Mouse (Mus musculus) intestine, embryonic 15.5 days (tissue): ENCODE measurements around the gene Tmem88. TPM values are rescaled to one million over a fixed set of nuclear protein-coding genes. Genes with fewer than 3 reads are reported as not detected.

Experiments
- ATAC-seq: fragments of 200-750 bp; cut with Nextera tagmentation; 2 replicates; pipeline ENCODE4 v1.8.0; 2017; ENCODE audit warnings: moderate TSS enrichment, moderate library complexity
- H3K27ac ChIP-seq: fragments of 300-500 bp; sonication (generic); 2 replicates; pipeline ENCODE4 v1.5.1; 2015; ENCODE audit warnings: mild to moderate bottlenecking, inconsistent platforms
- H3K27me3 ChIP-seq: fragments of 300-500 bp; sonication (generic); replicated peaks from 2 replicates; pipeline ENCODE4 v1.6.1; 2015; ENCODE audit warnings: inconsistent platforms
- H3K36me3 ChIP-seq: fragments of 300-500 bp; sonication (generic); 2 replicates; pipeline ENCODE4 v1.6.1; 2015; ENCODE audit warnings: inconsistent platforms
- H3K4me1 ChIP-seq: fragments of 300-500 bp; sonication (generic); replicated peaks from 2 replicates; pipeline ENCODE4 v1.6.1; 2015; ENCODE audit warnings: inconsistent platforms
- H3K4me2 ChIP-seq: fragments of 300-500 bp; sonication (generic); replicated peaks from 2 replicates; pipeline ENCODE4 v1.6.1; 2015; ENCODE audit warnings: mild to moderate bottlenecking, inconsistent platforms
- H3K4me3 ChIP-seq: fragments of 300-500 bp; sonication (generic); replicated peaks from 2 replicates; pipeline ENCODE4 v1.5.1; 2015; ENCODE audit warnings: inconsistent platforms
- H3K9ac ChIP-seq: fragments of 300-500 bp; sonication (generic); 2 replicates; pipeline ENCODE4 v1.6.1; 2015; ENCODE audit warnings: inconsistent platforms
- H3K9me3 ChIP-seq: fragments of 300-500 bp; sonication (generic); 2 replicates; pipeline ENCODE4 v1.6.1; 2016; ENCODE audit warnings: inconsistent platforms
- WGBS: fragments of 180-500 bp; shearing (Covaris S2); methylation state at CpG from one replicate; pipeline ENCODE4 v1.1.7; 2015; 5-methylcytosine and 5-hydroxymethylcytosine counted together
- polyA plus RNA-seq: library from polyadenylated mRNA; unstranded; fragments of >200 nt; fragmentation: Nextera tagmentation; extraction: Ambion mirVana; gene quantifications from 2 replicates; pipeline ENCODE4 v1.2.1, GENCODE M21; 2015

Gene Tmem88
- polyA plus RNA-seq, 1 experiment from 2014 or later, result 32.1 TPM

GRCm38 (mm10) chr11:69369215-69369989 lies 28.6 kb downstream of the Tmem88 start, which contains the start of gene Chd3:
Gene Chd3, minus strand, starts transcription at chr11:69369406.
- H3K9me3 ChIP-seq, result no peaks in the 10 kb centered on the region
- H3K27ac ChIP-seq, result peak within 1 kb of the TSS; percentile 99
- H3K9ac ChIP-seq, result peak within 1 kb of the TSS; percentile 100
- H3K4me2 ChIP-seq, result peak within 1 kb of the TSS; percentile 91
- H3K27me3 ChIP-seq, result no peaks in the 10 kb centered on the region
- H3K4me3 ChIP-seq, result peak within 1 kb of the TSS; percentile 87
- WGBS, result 1% methylated on average over 23 of the region's 34 CpGs
- H3K36me3 ChIP-seq, result no peaks in the 10 kb centered on the region
- no peak for ATAC-seq
- peaks cover 49% of the 10 kb centered on the region for H3K4me1 ChIP-seq

GRCm38 (mm10) chr11:69368356-69369214 lies 29.4 kb downstream of the Tmem88 start:
- ATAC-seq, result peak; percentile 2; the same call in 1 of the 2 replicates
- Histone ChIP-seq H3K9me3 (no peaks in the 10 kb centered on the region), H3K4me3 (peak overlapping the region; percentile 87), H3K4me1 (peaks cover 56% of the 10 kb centered on the region), H3K36me3 (peaks cover 2% of the 10 kb centered on the region; the same call in 1 of the 2 replicates), H3K27me3 (no peaks in the 10 kb centered on the region), H3K4me2 (peak overlapping the region; percentile 91), H3K9ac (peak overlapping the region; percentile 100), H3K27ac (peak overlapping the region; percentile 99)
- under 1% methylated on average over 51 of the region's 106 CpGs for WGBS

- H3K4me1 ChIP-seq, result peaks cover 54% of the 10 kb centered on the region
- peak overlapping the region; percentile 87 for H3K4me3 ChIP-seq
- under 1% methylated on average over 22 of the region's 22 CpGs for WGBS
- no peaks in the 10 kb centered on the region for H3K9me3 ChIP-seq
- no peaks in the 10 kb centered on the region for H3K27me3 ChIP-seq
- H3K4me2 ChIP-seq, result peak overlapping the region; percentile 91
- H3K36me3 ChIP-seq, result peaks cover 7% of the 10 kb centered on the region; the same call in 1 of the 2 replicates
- ATAC-seq, result no peak
- H3K9ac ChIP-seq, result peak overlapping the region; percentile 100
- peak overlapping the region; percentile 99 for H3K27ac ChIP-seq
Measured at GRCm38 (mm10) chr11:69367616-69368355, 30.2 kb downstream of the Tmem88 start.

DNA sequence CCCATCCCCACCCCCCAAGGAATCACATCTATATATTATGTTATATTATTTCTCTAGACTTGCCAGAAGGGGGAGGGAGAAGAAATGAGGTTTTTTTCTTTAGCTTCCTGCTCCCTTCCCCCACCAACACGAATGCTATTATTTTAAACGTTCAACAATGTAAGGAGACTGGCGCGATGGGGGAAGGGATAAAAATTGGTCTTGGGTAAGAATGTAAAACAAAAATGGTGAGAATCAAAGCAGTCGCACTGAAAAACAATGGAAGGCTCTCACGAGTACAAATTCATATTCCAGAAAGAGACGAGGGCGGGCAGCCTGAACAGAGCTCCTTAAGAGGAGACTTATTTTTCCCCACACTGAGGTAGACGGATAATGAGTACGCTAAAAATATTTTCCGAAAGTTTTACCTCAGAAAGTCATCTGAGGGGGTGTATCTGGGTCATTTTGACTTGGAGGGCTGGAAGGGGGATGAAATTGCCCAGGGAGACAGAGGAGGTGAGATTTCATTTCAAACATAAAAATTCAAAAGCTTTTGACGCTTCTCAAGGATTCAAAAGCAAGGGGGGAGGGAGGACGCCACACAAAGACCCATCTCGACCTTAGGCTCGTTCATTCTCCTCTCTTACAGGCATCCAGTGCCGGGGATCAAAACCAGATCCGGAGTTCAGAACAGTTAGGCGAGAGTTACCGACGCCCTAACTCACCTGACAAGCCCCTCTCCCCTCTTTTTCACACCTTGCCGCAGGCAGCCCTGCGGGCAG lies 31.0 kb downstream of the Tmem88 start:
- 0% methylated on average over 22 of the region's 22 CpGs for WGBS

GRCm38 (mm10) chr11:69366157-69366854 lies 31.7 kb downstream of the Tmem88 start:
- peak; percentile 87 for ATAC-seq
- peak overlapping the region; percentile 91 for H3K4me2 ChIP-seq
- H3K4me3 ChIP-seq, result peak overlapping the region; percentile 87
- H3K9me3 ChIP-seq, result no peaks in the 10 kb centered on the region
- 0% methylated on average over 26 of the region's 26 CpGs for WGBS
- H3K27me3 ChIP-seq, result no peaks in the 10 kb centered on the region
- H3K4me1 ChIP-seq, result peaks cover 39% of the 10 kb centered on the region
- H3K36me3 ChIP-seq, result peaks cover 7% of the 10 kb centered on the region; the same call in 1 of the 2 replicates
- H3K9ac ChIP-seq, result peak overlapping the region; percentile 58
- H3K27ac ChIP-seq, result peak overlapping the region; percentile 99

More for the DNA sequence above, 31.0 kb downstream of the Tmem88 start:
- Histone ChIP-seq H3K9ac (peak overlapping the region; percentile 100), H3K27ac (peak overlapping the region; percentile 99), H3K4me2 (peak overlapping the region; percentile 91), H3K36me3 (peaks cover 7% of the 10 kb centered on the region; the same call in 1 of the 2 replicates), H3K27me3 (no peaks in the 10 kb centered on the region), H3K4me3 (peak overlapping the region; percentile 87), H3K9me3 (no peaks in the 10 kb centered on the region), H3K4me1 (peaks cover 47% of the 10 kb centered on the region)
- ATAC-seq, result no peak

DNA sequence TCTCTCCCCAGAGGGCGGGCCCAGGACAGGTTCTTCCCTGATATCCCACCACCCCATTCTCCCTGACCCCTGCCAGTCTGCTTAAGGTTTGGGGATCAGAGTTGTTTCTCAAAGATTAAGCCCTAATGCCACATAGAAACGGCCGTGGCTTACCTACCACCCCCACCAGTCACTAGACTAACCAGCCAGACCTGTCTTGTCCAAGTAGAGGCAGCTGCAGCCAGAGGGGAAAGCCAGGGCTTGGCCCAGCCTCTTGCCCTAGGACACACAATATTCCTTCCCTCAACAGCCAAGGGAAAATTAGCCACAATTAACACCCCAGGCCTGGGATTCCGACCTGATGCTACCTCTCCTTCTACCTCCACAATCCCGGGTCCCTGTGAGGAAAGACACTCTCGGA lies 32.3 kb downstream of the Tmem88 start:
- H3K9me3 ChIP-seq, result no peaks in the 10 kb centered on the region
- WGBS, result 13% methylated on average over 6 of the region's 6 CpGs
- no peaks in the 10 kb centered on the region for H3K27me3 ChIP-seq
- peak; percentile 18 for ATAC-seq
- H3K36me3 ChIP-seq, result peaks cover 13% of the 10 kb centered on the region
- peak overlapping the region; percentile 58 for H3K9ac ChIP-seq
- peaks cover 34% of the 10 kb centered on the region for H3K4me1 ChIP-seq
- peak overlapping the region; percentile 91 for H3K4me2 ChIP-seq
- peak overlapping the region; percentile 97 for H3K27ac ChIP-seq
- H3K4me3 ChIP-seq, result peak overlapping the region; percentile 37

GRCm38 (mm10) chr11:69364910-69365309 lies 33.1 kb downstream of the Tmem88 start:
- H3K27ac ChIP-seq, result peak overlapping the region; percentile 97
- H3K4me2 ChIP-seq, result peak overlapping the region; percentile 91
- peak overlapping the region; percentile 58 for H3K9ac ChIP-seq
- no peaks in the 10 kb centered on the region for H3K9me3 ChIP-seq
- no peaks in the 10 kb centered on the region for H3K27me3 ChIP-seq
- H3K4me3 ChIP-seq, result peak overlapping the region; percentile 14
- peaks cover 32% of the 10 kb centered on the region for H3K4me1 ChIP-seq
- peaks cover 21% of the 10 kb centered on the region for H3K36me3 ChIP-seq
- 1% methylated on average over 6 of the region's 6 CpGs for whole genome bisulfite sequencing
- ATAC-seq, result peak; percentile 34

DNA sequence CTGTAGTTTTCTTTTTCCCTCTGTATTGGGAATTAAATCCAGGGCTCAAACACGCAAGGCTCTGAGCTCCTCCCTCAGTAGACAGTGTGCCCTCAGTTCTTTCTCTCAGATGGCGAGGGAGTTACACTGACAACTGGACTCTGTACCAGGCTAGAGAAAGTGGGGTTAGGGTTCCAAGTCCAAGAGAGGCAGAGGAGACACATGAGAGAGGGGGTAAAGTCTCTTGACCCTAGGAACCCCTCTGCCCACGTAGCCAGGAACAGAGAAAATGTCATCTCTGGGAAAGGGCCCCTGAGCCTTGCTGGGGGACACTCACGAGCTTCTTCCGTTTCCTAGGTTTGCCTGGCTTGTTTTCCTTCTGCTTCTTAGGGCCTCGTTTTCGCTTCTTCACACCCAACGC lies 33.7 kb downstream of the Tmem88 start:
- 37% methylated on average over 8 of the region's 8 CpGs for WGBS

GRCm38 (mm10) chr11:69362479-69362878 lies 35.6 kb downstream of the Tmem88 start:
- H3K36me3 ChIP-seq, result peaks cover 42% of the 10 kb centered on the region
- no peak overlapping the region for H3K4me3 ChIP-seq
- H3K4me1 ChIP-seq, result peaks cover 27% of the 10 kb centered on the region
- ATAC-seq, result no peak
- no peak overlapping the region for H3K4me2 ChIP-seq
- WGBS, result 83% methylated on average over 2 of the region's 2 CpGs
- no peaks in the 10 kb centered on the region for H3K9me3 ChIP-seq
- no peak overlapping the region for H3K9ac ChIP-seq
- no peaks in the 10 kb centered on the region for H3K27me3 ChIP-seq
- H3K27ac ChIP-seq, result no peak overlapping the region

More for the DNA sequence above, 33.7 kb downstream of the Tmem88 start:
- no peak for ATAC-seq
- Histone ChIP-seq H3K4me3 (peak overlapping the region; percentile 14; the same call in 1 of the 2 replicates), H3K4me1 (peaks cover 32% of the 10 kb centered on the region), H3K27me3 (no peaks in the 10 kb centered on the region), H3K9me3 (no peaks in the 10 kb centered on the region), H3K4me2 (peak overlapping the region; percentile 91), H3K9ac (0 out of 2 replicates have a peak overlapping the region, but pooled peaks have one; percentile 58), H3K27ac (peak overlapping the region; percentile 97), H3K36me3 (peaks cover 26% of the 10 kb centered on the region)

GRCm38 (mm10) chr11:69362021-69362420 lies 36.0 kb downstream of the Tmem88 start:
- WGBS, result 73% methylated on average over 7 of the region's 7 CpGs
- Histone ChIP-seq H3K27me3 (no peaks in the 10 kb centered on the region), H3K36me3 (peaks cover 46% of the 10 kb centered on the region), H3K4me2 (no peak overlapping the region), H3K4me3 (no peak overlapping the region), H3K9ac (no peak overlapping the region), H3K27ac (no peak overlapping the region), H3K9me3 (no peaks in the 10 kb centered on the region), H3K4me1 (peaks cover 27% of the 10 kb centered on the region)
- no peak for ATAC-seq
